Mouse (Mus musculus): ENCODE measurements at regions not wholly inside any gene's neighbourhood (a gene's known extent, or its start where the extent isn't known, plus 50 kb on each side); places are given as distances from the start of the nearest gene placed in this dataset.
"Not testable (repeated sequence)": the region's sequence is repeated elsewhere in the genome, so short reads cannot be mapped to it uniquely, and the experiment has no call there.

DNA sequence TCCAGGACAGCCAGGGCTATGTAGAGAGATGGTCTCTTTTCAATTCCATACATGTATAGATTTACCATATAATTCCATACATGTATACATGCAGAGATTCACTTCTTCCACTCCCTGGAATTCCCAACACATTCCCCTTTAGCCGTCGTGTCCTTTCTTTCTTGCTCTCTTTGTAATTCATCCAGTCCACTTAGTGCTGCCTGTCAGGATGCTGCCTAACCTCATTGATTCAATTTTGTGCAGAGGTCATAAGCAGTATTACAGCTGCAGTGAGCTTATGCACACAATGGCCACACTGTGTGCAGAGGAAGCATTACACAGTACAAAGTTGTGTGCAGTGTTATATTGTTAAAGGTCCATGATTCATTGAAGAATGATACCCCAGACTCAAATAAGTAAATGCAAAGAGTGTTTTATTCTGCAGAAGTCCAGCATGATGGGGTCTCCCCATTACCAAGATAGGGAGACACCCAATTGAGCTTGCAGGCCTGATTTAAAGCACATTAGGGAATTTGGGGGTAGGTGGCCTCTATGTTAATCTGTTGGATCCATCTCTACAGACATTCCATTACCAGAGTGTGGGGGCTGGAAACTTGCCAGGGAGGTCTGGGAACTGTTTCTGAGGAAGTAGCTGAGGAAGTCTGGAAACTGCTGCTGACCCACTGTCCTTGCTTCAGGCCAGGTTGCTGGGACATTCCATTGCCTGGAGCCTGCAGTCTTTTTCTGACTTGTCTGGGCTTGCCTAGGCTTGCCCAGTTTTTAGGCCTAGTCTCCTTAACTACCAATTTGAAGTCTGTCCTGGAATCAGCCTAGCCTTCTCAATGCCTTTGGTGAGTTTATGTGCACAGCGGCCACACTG lies 72.8 kb downstream of the Fam161a start:
- in situ Hi-C loops (cut with MboI; ENCODE audit: low sequenced_read_pairs): no loop called here

DNA sequence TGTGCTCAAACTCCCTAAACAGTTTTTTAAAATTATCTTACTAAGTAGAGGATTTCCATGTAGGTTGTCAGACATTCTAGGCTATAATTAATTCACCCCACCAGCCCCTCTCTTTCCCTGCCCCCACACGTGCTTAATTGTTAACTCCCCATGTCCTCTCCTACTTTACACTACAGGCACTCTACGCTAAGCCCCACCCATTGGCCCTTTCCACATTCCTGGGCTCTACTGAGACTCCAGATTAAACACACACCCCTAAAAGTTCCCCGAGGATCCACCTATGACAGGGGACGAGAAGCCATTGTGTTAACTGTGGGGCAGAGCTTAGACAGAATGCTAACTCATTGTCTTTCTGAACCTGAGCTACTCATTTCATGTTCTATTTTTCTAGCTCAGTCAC lies 74.3 kb downstream of the Fam161a start:
- in situ Hi-C loops (cut with MboI; ENCODE audit: low sequenced_read_pairs): no loop called here

DNA sequence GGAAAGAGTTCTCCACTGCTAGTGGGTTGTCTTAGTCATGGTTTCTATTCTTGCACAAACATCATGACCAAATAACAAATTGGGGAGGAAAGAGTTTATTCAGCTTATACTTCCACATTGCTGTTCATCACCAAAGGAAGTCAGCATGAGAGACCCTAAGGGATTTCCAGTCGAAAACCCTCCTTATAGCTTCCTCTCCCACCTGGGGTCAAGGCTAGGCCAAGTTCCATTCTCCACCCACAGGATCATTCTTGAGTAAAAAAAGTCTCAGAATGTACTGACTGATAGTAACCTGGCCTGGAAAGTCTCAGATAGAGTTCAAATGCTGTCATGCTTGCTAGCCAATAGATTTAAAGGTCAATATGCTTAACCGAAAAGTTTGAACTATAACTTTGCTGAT lies 76.5 kb downstream of the Fam161a start:
- in situ Hi-C loops (cut with MboI; ENCODE audit: low sequenced_read_pairs): not testable (repeated sequence)

DNA sequence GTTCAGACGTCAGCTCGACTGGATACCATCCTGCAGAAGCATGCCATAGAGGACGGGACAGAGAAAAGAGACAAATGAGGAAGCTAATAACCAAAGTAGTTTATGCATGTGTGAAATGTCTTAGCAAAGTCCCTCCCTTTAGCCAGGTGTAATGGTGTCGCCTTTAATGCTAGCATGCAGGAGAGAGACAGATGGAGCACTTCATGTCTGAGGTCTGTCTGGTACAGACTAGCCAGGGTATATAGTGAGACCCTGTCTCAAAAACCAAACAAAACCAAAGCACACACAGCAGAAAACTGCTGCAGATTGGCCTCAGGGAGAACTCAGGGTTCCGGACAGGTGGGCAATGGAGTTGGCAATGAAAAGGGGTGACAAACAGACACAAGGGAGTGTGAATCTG lies 88.0 kb downstream of the Fam161a start:
- in situ Hi-C loops (cut with MboI; ENCODE audit: low sequenced_read_pairs): no loop called here

DNA sequence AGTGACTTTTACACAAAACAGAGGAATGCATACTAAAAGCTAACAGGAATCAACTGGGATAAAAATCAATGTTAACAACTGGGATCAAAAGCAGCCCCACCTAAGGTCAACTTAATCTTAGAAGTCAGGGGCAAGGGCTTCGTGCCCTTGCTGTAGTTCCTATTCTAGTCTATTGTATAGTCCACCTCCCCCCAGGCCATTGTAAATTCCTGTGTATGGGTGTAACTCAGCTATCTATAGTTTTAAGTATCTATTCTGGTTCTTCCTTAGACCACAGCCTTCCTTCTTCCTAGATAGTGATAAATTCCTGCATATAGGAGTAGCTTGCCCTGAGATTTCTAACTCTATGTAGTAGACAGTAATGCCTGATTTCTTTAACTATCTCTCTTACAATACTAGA lies 88.4 kb downstream of the Fam161a start:
- in situ Hi-C loops (cut with MboI; ENCODE audit: low sequenced_read_pairs): not testable (repeated sequence)

DNA sequence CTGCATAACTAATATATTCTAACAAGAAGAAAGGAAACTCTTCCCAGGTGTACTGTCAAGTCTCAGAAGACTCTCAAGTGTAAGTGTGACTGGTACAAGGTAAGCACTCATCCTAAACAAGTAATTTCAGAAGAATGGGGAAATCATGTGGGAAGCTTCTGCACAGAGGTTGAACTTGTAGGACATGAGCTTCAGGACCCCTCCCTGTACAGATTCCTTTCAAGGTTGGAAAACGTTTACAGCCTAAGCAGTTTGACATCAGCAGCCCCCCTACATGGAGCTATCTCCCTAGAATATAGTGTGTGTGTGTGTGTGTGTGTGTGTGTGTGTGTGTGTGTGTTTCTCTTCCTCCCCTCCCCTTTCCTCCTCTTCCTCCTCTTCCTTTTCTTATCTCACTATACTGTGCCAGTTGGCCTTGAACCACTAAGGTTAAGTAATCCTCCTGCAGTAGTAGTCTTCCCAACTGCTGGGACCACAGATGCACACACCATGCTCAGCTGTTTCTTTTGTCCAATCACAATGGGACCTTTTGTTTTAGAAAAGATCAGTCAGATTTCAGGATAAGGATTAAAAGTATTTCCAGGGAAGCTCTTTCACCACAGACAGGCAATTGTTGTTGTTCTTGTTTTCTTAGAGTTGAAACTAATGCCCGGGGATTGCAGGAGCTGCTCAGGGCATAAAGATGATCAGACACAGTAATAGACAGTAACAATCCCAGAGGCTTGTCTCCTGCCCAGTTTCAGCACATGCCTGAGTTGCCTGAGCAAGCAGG lies 89.3 kb downstream of the Fam161a start:
- in situ Hi-C loops (cut with MboI; ENCODE audit: low sequenced_read_pairs): no loop called here

DNA sequence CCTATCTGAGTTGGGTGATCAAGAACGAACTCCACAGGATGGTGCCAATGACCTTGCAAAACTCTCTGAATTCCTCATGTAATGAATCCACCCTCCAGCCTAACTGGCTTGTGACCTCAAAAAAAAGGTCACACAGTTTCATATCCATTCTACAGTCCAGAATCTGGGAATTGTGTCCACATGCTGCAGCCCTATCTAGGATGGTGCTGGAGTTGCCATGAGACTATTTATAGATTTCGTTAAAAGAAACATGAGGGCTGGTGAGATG lies 89.8 kb downstream of the Fam161a start:
- in situ Hi-C loops (cut with MboI; ENCODE audit: low sequenced_read_pairs): no loop called here

DNA sequence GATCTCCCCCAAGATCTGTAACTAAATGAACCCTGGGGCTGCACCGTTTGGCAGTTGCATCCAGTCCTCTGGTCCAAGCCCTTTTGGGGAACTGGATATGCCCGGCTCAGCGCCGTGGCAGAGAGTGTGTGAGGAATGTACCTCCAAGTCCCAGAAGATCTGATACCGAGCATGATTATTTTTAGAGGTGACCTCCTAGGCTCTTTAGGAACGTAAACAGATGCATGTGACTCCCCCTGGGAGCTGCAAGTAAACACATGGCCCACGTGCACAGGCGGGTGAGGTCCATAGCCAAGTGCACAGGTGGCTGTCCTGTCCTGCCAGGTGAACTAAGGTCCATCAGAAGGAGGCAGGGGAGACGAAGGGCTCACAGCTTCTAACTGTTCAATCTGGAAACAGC lies 107.3 kb downstream of the Fam161a start:
- in situ Hi-C loops (cut with MboI; ENCODE audit: low sequenced_read_pairs): no loop called here

DNA sequence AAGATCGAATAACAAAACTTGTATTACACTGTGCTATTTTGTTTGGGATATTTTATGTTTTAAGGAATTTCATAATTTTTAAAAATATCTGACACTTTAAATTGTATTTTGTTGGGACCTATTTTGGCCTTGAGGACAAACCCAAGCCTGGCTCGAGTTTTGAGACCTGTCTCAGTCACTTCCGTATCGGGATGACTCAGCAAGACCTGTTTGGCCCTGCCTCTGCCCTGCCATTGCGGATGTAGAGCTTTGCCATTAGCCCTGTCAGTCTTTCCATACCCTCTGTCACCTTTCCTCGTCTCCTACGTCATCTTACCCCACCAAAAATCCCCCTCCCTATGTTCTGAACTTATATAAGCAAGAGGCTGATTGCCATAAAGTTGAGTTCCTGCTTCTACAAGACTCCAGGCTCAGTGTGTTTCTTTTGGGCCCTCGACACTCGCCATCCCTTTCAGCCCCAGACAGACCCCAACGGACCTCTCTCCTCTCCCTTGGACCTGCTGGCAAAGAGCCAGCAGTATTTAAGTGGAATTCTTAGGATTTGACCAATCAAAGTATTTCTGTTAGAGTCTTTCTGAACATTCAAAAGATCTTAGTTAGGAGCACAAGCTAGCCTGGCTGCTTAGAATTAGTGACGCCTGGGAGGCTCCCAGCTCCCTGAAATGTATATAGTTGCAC lies 113.3 kb downstream of the Fam161a start:
- in situ Hi-C loops (cut with MboI; ENCODE audit: low sequenced_read_pairs): no loop called here

DNA sequence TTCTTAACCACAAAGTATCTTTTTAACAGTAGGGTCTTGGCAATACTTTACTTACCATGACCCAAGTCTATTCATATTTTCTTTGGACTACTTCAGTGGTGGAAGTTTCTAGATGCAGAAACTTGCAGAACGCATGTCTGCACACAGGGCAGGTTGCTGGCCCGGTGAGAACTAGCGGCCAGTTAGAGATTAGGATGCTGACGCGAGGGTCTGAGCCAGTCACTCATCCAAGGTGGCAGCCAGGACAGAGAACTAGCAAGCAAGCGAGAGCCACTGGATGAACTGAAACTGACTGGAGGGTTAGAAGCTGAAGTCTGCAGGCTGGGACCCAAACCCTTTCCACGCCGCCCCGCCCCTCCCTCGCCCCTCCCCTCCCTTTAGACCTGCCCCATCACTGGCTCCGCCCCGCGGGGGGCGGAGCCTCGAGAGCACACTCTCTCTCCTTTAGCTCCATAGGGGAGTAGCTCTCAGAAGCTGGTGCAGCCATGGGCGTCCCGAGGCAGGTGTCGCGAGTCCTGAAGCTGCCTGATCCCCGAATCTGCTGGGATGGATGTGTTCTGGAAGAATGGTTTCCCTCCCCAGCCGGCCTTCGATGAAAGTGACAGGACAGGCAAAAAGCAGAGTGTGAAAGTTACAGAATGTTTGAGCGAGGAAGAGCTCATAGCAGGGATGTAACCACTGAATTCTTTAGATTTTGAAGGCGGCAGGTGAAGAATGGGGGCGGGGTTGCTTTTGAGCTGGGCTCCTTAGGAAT lies 117.0 kb downstream of the Fam161a start:
- in situ Hi-C loops (cut with MboI; ENCODE audit: low sequenced_read_pairs): no loop called here

DNA sequence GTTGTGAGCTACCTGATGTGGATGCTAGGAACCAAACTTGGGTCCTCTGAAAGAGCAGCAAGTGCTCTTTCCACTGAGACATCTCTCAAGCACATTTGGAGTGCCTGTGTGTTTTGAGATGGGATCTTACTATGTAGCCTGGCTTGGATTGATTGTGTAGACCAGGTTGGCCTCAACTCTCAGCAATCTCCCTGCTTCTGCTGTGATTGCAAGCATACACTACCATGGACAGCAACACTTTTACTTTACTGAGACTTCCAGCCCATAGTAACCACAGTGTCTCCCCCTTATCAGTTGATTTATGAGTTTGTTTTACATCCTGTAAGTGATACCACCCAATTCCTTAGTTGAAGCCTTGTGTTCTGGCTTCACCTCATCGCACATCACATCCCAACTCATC lies 123.8 kb downstream of the Fam161a start:
- in situ Hi-C loops (cut with MboI; ENCODE audit: low sequenced_read_pairs): no loop called here

DNA sequence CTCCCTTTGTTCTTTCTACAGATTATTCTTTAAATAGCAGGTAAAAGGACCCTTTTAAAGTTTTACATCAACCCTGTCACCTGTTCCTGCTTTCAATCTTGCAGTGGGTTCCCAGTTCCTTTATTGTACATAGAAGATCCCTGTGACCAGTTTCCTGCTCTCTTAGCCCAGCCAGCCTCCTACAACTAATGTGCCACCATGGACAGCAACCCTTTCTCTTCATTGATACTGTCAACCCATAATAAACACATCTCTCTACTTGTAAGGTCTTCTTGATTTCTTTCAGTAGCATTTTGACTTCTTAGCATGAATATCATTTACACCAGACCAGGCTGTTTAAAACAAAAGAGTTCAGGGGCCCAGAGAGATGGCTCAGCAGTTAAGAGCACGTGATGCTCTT lies 124.2 kb upstream of the Xpo1 start:
- in situ Hi-C loops (cut with MboI; ENCODE audit: low sequenced_read_pairs): no loop called here

DNA sequence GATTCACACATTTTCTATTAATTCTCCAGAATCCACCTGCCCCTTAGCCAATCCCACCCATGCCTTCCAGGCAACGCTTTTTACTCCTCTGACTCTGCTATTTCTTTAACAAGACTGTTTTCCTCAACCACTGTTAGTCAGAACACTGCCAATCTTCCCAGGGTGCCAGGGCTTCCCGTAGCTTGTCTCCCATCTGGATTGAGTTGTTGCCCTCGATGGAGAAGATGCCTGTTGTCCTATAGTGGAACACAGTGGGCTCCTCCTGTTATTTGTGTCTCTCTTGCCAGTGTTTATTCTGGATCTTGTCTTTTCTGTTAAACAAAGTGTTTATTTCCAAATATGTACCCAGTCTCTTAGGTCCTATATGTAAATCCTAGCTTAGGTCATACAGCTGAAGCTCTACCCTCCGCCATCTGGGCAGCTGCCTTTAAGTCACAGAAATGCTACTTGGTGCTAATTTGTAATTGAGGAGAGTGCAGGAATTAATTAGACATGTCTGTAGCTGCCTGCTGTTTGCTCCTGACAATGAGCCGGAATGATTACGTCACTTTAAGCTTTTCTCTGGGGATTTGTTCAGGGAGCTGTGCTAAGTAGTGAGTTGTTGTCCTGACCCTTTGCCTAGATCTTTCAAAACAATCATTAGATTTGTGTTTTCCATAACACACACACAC lies 115.3 kb upstream of the Xpo1 start:
- in situ Hi-C loops (cut with MboI; ENCODE audit: low sequenced_read_pairs): no loop called here

DNA sequence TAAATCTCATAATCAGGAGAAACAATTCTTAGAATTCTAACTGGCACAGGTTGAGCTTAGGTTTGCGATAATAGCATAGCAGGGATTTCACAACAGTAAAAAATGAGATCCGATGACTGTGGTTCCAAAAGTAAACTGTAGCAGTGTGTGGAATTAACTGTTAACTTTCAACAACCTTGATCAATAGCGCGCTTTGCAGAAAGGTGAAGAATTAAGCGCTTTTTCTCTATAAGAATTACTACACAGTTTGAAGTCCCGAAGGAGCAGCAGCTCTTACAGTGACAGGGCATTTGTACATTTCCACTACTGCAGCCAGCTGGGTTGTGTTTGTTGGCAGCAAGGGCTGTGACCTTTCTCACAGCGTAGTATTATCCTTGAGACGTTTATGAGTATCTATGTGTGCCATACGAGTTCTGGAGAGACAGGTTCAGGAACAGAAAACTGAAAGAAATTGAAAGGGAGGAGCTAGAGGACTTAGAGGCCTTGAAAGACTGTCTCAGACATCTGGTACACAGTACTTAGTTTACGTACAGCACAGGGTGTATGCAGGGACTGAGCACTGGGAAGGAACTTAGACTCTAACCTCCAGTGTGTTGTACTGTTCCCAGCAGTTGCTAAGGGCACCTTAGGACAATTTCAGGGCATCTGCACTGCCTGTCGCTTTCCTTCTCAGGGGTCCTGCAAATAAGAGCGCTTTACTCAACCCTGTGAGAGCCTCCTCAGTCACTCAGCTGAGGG lies 114.6 kb upstream of the Xpo1 start:
- in situ Hi-C loops (cut with MboI; ENCODE audit: low sequenced_read_pairs): no loop called here

DNA sequence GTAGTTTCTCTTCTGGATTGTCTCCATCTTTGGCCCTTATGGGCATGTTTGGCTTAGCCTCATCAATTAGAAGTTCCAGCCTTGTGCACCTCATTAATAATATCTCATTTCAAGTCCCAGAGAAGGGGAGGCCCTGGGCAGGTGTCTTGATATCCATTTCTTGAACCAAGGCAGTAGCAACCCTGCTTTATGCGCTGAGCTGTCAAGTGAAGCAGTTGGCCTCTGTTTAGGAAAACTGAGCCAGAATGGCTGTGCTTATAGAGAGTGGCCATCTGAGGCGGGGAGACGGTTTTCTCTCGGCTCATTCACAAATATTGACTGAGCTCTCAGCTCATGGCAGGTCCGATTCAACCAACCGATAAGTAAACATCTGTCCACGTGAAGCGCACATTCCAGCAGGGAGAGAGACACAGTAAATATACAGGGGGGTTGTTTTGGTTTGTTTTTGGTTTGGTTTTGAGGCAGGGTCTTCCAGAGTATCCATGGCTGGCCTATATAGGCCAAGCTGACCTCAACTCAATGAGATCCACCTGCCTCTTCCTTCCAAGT lies 107.7 kb upstream of the Xpo1 start:
- in situ Hi-C loops (cut with MboI; ENCODE audit: low sequenced_read_pairs): no loop called here

DNA sequence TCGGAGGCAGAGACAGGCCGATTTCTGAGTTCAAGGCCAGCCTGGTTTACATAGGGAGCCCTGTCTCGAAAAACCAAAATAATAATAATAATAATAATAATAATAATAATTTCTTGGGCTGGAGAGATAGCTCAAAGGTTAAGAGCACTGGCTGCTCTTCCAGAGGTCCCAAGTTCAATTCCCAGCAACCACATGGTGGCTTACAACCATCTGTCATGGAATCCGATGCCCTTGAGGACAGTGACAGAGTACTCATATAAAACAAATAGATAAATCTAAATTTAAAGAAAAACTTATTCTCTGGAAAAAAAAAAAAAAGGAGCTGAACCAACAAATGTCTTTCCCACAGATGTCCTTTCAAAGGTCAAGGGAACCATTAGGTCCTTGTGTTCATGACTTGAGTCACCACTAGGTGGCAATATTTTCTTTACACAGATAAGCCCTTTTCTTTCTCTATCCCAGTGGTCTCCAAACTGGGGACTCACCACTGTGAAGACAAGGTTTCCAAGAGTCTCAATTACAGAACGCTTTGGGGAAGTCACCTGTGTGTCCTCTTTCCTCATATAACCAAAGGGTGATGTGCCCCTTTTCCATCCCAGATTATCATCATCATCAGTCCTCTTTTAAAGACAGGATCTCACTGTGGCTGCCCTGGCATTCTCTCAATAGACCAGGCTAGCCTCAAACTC lies 106.1 kb upstream of the Xpo1 start:
- in situ Hi-C loops (cut with MboI; ENCODE audit: low sequenced_read_pairs): loop anchor here (5.0 kb wide), 1 partner anchor 123 kb away; no protein-coding TSS in a partner anchor

DNA sequence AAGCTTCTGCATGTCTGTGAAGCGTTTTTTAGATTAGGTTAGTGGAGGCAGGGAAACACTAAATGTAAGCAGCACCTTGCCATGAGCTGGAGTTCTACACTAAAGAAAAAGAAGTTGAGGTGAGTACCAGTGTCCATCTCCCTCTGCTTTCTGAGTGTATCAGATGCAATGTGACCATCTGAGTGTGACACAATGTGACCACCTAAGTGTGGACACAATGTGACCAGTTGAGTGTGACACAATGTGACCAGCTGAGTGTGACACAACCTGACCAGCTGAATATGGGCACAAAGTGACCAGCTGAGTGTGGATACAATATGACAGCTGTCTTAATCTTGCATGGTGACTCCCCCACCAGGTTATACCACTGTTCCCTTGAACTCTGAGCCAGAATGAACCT lies 101.0 kb upstream of the Xpo1 start:
- in situ Hi-C loops (cut with MboI; ENCODE audit: low sequenced_read_pairs): loop anchor here (5.0 kb wide), 1 partner anchor 117 kb away; no protein-coding TSS in a partner anchor

DNA sequence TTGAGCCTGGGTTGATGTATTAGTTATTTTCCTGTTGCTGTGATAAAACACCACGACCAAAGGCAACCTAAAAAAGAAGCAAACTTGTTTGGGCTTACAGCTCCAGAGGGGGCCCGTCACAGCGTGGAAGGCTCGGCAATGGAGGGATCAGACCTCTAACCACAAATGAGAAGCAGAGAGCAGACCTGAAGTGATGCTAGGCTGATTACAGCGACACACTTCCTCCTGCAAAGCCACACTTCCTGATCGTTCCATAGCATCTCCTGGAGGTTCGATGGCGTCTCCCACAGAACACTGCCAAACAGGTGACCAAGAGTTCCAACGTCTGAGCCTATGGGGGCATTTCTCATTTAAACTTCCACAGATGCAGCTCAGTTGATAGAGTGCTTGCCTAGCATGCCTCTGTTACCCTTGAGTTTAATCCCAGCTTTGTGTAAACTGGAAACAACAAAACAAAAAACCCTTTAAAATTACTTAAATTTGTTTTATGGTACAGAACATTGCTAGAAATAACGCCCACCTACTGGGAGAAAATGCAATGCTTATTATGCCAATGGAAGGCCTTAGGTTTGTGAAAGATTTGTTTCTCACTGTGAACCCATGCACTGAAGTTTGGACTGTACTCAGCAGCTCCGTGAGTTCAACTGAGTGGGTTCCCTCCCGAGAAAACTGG lies 87.2 kb upstream of the Xpo1 start:
- in situ Hi-C loops (cut with MboI; ENCODE audit: low sequenced_read_pairs): no loop called here
